Mouse (Mus musculus) ES-Bruce4 (cell line): ENCODE data around the gene Inpp5d.

Source experiments
- CTCF ChIP-seq: IDR thresholded peaks from one replicate; pipeline ENCODE4 v1.8.1; 2011; ENCODE audit warnings: low read depth, low read length
- EP300 ChIP-seq: IDR thresholded peaks from 2 replicates; pipeline ENCODE4 v1.6.1; 2011; ENCODE audit warnings: low read depth, low read length; ENCODE audit not compliant: insufficient read depth
- POLR2A ChIP-seq: IDR thresholded peaks from one replicate; pipeline ENCODE4 v1.8.1; 2011; ENCODE audit warnings: low read length; ENCODE audit not compliant: insufficient read depth

DNA sequence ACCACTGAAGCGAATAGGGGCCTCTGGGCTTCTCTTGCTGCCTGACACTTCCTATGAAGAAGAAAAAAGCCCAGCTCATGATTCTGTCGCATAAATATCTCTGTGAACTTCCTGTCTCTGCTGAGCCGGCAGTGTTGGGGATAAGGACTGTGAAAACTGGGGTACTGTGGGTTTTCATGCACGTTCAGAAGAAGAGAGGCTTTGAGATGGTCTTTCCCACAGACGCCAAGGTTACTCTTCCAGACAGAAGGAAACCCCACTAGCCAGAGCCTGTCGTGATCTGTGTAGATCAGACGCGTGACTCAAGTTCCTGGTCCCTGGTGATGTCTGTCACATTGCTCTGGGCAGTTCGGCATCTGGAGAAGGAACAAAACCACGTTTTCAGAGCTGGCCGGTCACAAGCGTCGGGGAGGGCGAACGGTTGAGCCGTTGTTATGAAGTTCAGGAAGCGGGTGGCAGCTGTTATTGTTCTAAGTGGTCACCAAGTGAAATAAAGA lies 20.1 kb downstream of the Inpp5d start:
- TF ChIP-seq POLR2A (no peak), CTCF (no peak), EP300 (no peak)
